17 mouse cellular contexts compared by ENCODE assay signal in genomic region chr4:46806876-46807275, GRCm38 (mm10).
DNase-seq lines count a peak whose midpoint lies in the region; ATAC-seq and TF ChIP-seq lines count a peak whose summit lies in the region.
"Had no signal": no experiment of that assay in that cellular context is flagged by ENCODE, and none has a peak within 500 bp of the region (broad histone marks: within the 10 kb centered on the region; RNA-seq: fewer than 3 reads in every experiment).

No protein-coding gene starts in this region.

- no peaks in the 10 kb centered on the region; the same call in 1 of the 2 replicates for H3K36me3 ChIP-seq in hindbrain, postnatal 0 days (ENCODE audit: insufficient read depth, low read length)
- peaks cover 20% of the 10 kb centered on the region for H3K36me3 ChIP-seq in hindbrain, embryonic 13.5 days
- H3K36me3 ChIP-seq: embryonic facial prominence, embryonic 10.5 days; limb, embryonic 13.5 days had no signal

- no peak overlapping the region for H3K4me3 ChIP-seq in hindbrain, postnatal 0 days (ENCODE audit: low read length)
- H3K4me3 ChIP-seq in hindbrain, embryonic 13.5 days, result no peak overlapping the region
- H3K4me3 ChIP-seq: embryonic facial prominence, embryonic 10.5 days; limb, embryonic 13.5 days had no signal

- H3K27me3 ChIP-seq in hindbrain, postnatal 0 days (ENCODE audit: insufficient read depth, low read length), result no peaks in the 10 kb centered on the region
- H3K27me3 ChIP-seq in hindbrain, embryonic 13.5 days, result no peaks in the 10 kb centered on the region

- no peaks in the 10 kb centered on the region for H3K9me3 ChIP-seq in hindbrain, postnatal 0 days (ENCODE audit: low read length)
- no peaks in the 10 kb centered on the region for H3K9me3 ChIP-seq in hindbrain, embryonic 13.5 days
- H3K9me3 ChIP-seq: embryonic facial prominence, embryonic 10.5 days; limb, embryonic 13.5 days had no signal

- no peaks in the 10 kb centered on the region for H3K4me1 ChIP-seq in hindbrain, postnatal 0 days (ENCODE audit: insufficient read depth, low read length)
- H3K4me1 ChIP-seq in hindbrain, embryonic 13.5 days (replicated peaks), result no peaks in the 10 kb centered on the region
- H3K4me1 ChIP-seq: limb, embryonic 13.5 days had no signal

- peak; percentile 44 to 49 for DNase-seq in cerebellum, postnatal 10 days
- no peak for DNase-seq in cerebellum, postnatal 14 days
- DNase-seq in hindbrain, postnatal 0 days (ENCODE audit: low spot score), result peak; percentile 14
- peak; percentile 15 for DNase-seq in ovary, adult 18-20 months (ENCODE audit: low spot score)
- DNase-seq in ovary, postnatal 10 days (ENCODE audit: low spot score), result no peak
- peak; percentile 57 for DNase-seq in retina, postnatal 1 day
- DNase-seq: B cell, adult 2 months; cerebellum, postnatal 36 days; gastrocnemius, postnatal 25 days; heart, postnatal 14 days; kidney, adult 9 months; lung, adult 2 months had no signal

- ATAC-seq in hindbrain, postnatal 0 days, result peak; percentile 37; the same call in 1 of the 2 replicates
- no peak for ATAC-seq in hindbrain, embryonic 13.5 days (ENCODE audit: low FRiP score)
- no peak for ATAC-seq in monocyte, adult 5-6 weeks (replicated peaks; ENCODE audit: insufficient number of reproducible peaks, low FRiP score, low TSS enrichment, poor library complexity, severe bottlenecking)
- ATAC-seq: inflammation-experienced regulatory T-cells, adult 6 months had no signal

- H3K27ac ChIP-seq in hindbrain, postnatal 0 days, result no peak overlapping the region
- no peak overlapping the region for H3K27ac ChIP-seq in hindbrain, embryonic 13.5 days
- H3K27ac ChIP-seq: embryonic facial prominence, embryonic 10.5 days; limb, embryonic 13.5 days had no signal

- no peak overlapping the region for H3K4me2 ChIP-seq in hindbrain, postnatal 0 days (ENCODE audit: low read depth, low read length)
- no peak overlapping the region for H3K4me2 ChIP-seq in hindbrain, embryonic 13.5 days
- H3K4me2 ChIP-seq: limb, embryonic 13.5 days had no signal

- 56% methylated on average over 1 of the region's 1 CpGs for WGBS in hindbrain, postnatal 0 days
- 77% methylated on average over 1 of the region's 1 CpGs for WGBS in hindbrain, embryonic 13.5 days

- no peak overlapping the region for H3K9ac ChIP-seq in hindbrain, postnatal 0 days (replicated peaks; ENCODE audit: low read length)
- H3K9ac ChIP-seq in hindbrain, embryonic 13.5 days, result no peak overlapping the region
- H3K9ac ChIP-seq: limb, embryonic 13.5 days had no signal

- no peak for TF ChIP-seq CTCF in hindbrain, postnatal 0 days (IDR thresholded peaks at IDR 0.05; ENCODE audit: low read depth)

Comparison
In these comparisons a context has a peak if more than half of its experiments do, and no peak if none do; other contexts are left out.
1. DNase-seq: peak in cerebellum, postnatal 10 days (2 of 2), hindbrain, postnatal 0 days (single experiment), ovary, adult 18-20 months (single experiment) and retina, postnatal 1 day (single experiment); none in cerebellum, postnatal 14 days (0 of 2) and ovary, postnatal 10 days (single experiment).